Mouse (Mus musculus): ENCODE results near the gene Ifi203. TPM values are rescaled to one million over a fixed set of nuclear protein-coding genes. Genes with fewer than 3 reads are reported as not detected.

The Ifi203 gene
- polyA plus RNA-seq, 1 experiment: 14.2 TPM

Other genes with a start within 250 kb of the Ifi203 start
- gene Ifi207, start 200.9 kb downstream of the Ifi203 start, polyA plus RNA-seq (2012; ENCODE audit: insufficient read depth, insufficient read length, missing spikeins): 7.1 and 7.6 TPM in 2 replicates
- gene Ifi204, start 175.7 kb downstream of the Ifi203 start, polyA plus RNA-seq (2012; ENCODE audit: insufficient read depth, insufficient read length, missing spikeins): 8.9 and 9.4 TPM in 2 replicates
- gene Ifi211, start 29.6 kb downstream of the Ifi203 start, polyA plus RNA-seq (2012; ENCODE audit: insufficient read depth, insufficient read length, missing spikeins): 5.4 and 7.4 TPM in 2 replicates
- 11.4 and 18.7 TPM in 2 replicates for gene Mndal, start 181 bp downstream of the Ifi203 start, polyA plus RNA-seq (2012; ENCODE audit: insufficient read depth, insufficient read length, missing spikeins)
- gene Ifi202b, start 40.1 kb upstream of the Ifi203 start, polyA plus RNA-seq (2012; ENCODE audit: insufficient read depth, insufficient read length, missing spikeins): not detected in 2 replicates
- 13.3 and 17.3 TPM in 2 replicates for gene Ifi205, start 89.1 kb upstream of the Ifi203 start, polyA plus RNA-seq (2012; ENCODE audit: insufficient read depth, insufficient read length, missing spikeins)
- gene Olfr433, start 98.0 kb upstream of the Ifi203 start, polyA plus RNA-seq (2012; ENCODE audit: insufficient read depth, insufficient read length, missing spikeins): not detected in 2 replicates
- gene Olfr432, start 106.5 kb upstream of the Ifi203 start, polyA plus RNA-seq (2012; ENCODE audit: insufficient read depth, insufficient read length, missing spikeins): not detected in 2 replicates
- gene Olfr430, start 123.9 kb upstream of the Ifi203 start, polyA plus RNA-seq (2012; ENCODE audit: insufficient read depth, insufficient read length, missing spikeins): not detected in 2 replicates
- gene Olfr429, start 141.7 kb upstream of the Ifi203 start, polyA plus RNA-seq (2012; ENCODE audit: insufficient read depth, insufficient read length, missing spikeins): not detected in 2 replicates
- gene Olfr427, start 154.2 kb upstream of the Ifi203 start, polyA plus RNA-seq (2012; ENCODE audit: insufficient read depth, insufficient read length, missing spikeins): not detected in 2 replicates
- not detected in 2 replicates for gene Olfr231, start 178.5 kb upstream of the Ifi203 start, polyA plus RNA-seq (2012; ENCODE audit: insufficient read depth, insufficient read length, missing spikeins)
- not detected in 2 replicates for gene Olfr424, start 188.8 kb upstream of the Ifi203 start, polyA plus RNA-seq (2012; ENCODE audit: insufficient read depth, insufficient read length, missing spikeins)
- gene Olfr420, start 213.0 kb upstream of the Ifi203 start, polyA plus RNA-seq (2012; ENCODE audit: insufficient read depth, insufficient read length, missing spikeins): not detected in 2 replicates
- 0.25 TPM in 1 of 2 replicates, not detected in the other for gene Spta1, start 230.1 kb upstream of the Ifi203 start, polyA plus RNA-seq (2012; ENCODE audit: insufficient read depth, insufficient read length, missing spikeins)

Measured in brown adipose tissue, adult 24 weeks (tissue).